11 mouse cellular contexts compared by ENCODE assay signal in genomic region chr2:137924576-137924975, GRCm38 (mm10).
"Had no signal": no experiment of that assay in that cellular context is flagged by ENCODE, and none has a peak within 500 bp of the region (broad histone marks: within the 10 kb centered on the region; RNA-seq: fewer than 3 reads in every experiment).

No protein-coding gene starts in this region.

- DNase-seq: lung, embryonic 14.5 days; right cerebral cortex, postnatal 14 days; thymus, adult 18-20 months; thymus, postnatal 14 days; thymus, postnatal 36 days had no signal

- H3K36me3 ChIP-seq: liver, embryonic 12.5 days; midbrain, embryonic 10.5 days; midbrain, embryonic 13.5 days; midbrain, embryonic 15.5 days; neural tube, embryonic 12.5 days had no signal

- H3K9me3 ChIP-seq: liver, embryonic 12.5 days; midbrain, embryonic 10.5 days; midbrain, embryonic 13.5 days; midbrain, embryonic 15.5 days; neural tube, embryonic 12.5 days had no signal

- ATAC-seq: liver, embryonic 12.5 days; midbrain, embryonic 13.5 days; midbrain, embryonic 15.5 days had no signal

- H3K27me3 ChIP-seq: liver, embryonic 12.5 days; midbrain, embryonic 13.5 days; midbrain, embryonic 15.5 days; neural tube, embryonic 12.5 days had no signal

- H3K4me1 ChIP-seq: liver, embryonic 12.5 days; midbrain, embryonic 10.5 days; midbrain, embryonic 13.5 days; midbrain, embryonic 15.5 days; neural tube, embryonic 12.5 days had no signal

- H3K4me2 ChIP-seq: liver, embryonic 12.5 days; lung, embryonic 14.5 days; midbrain, embryonic 13.5 days; midbrain, embryonic 15.5 days; neural tube, embryonic 12.5 days had no signal

- H3K4me3 ChIP-seq: liver, embryonic 12.5 days; midbrain, embryonic 10.5 days; midbrain, embryonic 13.5 days; midbrain, embryonic 15.5 days; neural tube, embryonic 12.5 days had no signal

- H3K9ac ChIP-seq: liver, embryonic 12.5 days; liver, embryonic 14.5 days; lung, embryonic 14.5 days; midbrain, embryonic 13.5 days; midbrain, embryonic 15.5 days; neural tube, embryonic 12.5 days had no signal

- H3K27ac ChIP-seq: liver, embryonic 12.5 days; liver, embryonic 14.5 days; midbrain, embryonic 10.5 days; midbrain, embryonic 13.5 days; midbrain, embryonic 15.5 days; neural tube, embryonic 12.5 days had no signal
